Mouse (Mus musculus) myocyte (in vitro differentiated cells): ENCODE data around the gene Nsrp1.

ENCODE experiments used
- E2F4 ChIP-seq: IDR thresholded peaks from one replicate; pipeline ENCODE4 v1.6.1; 2011; ENCODE audit warnings: mild to moderate bottlenecking, control low read depth, moderate library complexity; ENCODE audit not compliant: insufficient read depth
- MAX ChIP-seq: IDR thresholded peaks from one replicate; pipeline ENCODE4 v1.6.1; 2011; ENCODE audit warnings: low read depth, mild to moderate bottlenecking, control low read depth
- POLR2A ChIP-seq: IDR thresholded peaks from one replicate; pipeline ENCODE4 v1.6.1; 2011; ENCODE audit warnings: low read depth, mild to moderate bottlenecking, control low read depth, moderate library complexity; ENCODE audit not compliant: insufficient read length

DNA sequence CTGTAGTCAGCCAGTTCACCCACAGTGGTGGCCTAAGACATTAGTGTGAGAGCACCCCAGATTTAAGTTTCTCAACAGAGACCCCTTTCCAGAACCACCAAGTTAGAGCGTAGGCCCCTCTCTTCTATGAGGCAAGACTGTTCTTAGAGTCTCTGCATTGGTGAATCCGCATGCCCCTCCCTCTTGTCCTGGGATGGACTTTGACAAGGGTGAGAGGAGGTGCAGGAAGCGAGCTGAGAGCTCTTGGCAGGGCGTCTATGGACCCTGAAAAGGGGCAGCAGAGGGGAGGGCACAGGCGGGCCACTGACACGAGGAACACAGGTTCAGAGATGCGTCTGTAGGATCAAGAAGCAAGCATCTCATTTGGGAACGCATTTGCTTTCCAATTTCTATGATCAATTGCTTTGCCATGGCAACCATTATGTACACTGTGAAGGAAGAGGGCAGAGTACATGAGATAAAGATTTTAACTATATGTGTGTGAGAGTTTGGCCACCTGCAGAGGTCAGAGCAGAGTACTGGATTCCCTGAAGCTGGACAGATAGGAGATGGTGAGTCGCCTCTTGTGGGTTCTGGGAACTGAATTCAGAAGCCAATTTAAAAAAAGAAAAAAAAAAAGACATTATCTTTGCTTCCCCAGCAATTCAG, 56.4 kb downstream of the Nsrp1 start:
- no peak for TF ChIP-seq POLR2A
- TF ChIP-seq E2F4 = no peak
- no peak for TF ChIP-seq MAX
